Mouse (Mus musculus) C2C12 (cell line): ENCODE results near the gene Lama4.

Experiments used
- CEBPB ChIP-seq: IDR thresholded peaks from one replicate; pipeline ENCODE4 v1.6.1; 2011; ENCODE audit warnings: low read depth, mild to moderate bottlenecking, control low read depth, moderate library complexity
- CTCF ChIP-seq: IDR thresholded peaks from one replicate; pipeline ENCODE4 v1.5.1; 2011; ENCODE audit not compliant: control insufficient read depth, insufficient read depth, insufficient read length
- FOSL1 ChIP-seq: IDR thresholded peaks from one replicate; pipeline ENCODE4 v1.8.0; 2011; ENCODE audit warnings: mild to moderate bottlenecking, low read length; ENCODE audit not compliant: poor library complexity, insufficient read depth, severe bottlenecking
- MAX ChIP-seq: IDR thresholded peaks from one replicate; pipeline ENCODE4 v1.6.1; 2011; ENCODE audit warnings: mild to moderate bottlenecking, control low read depth
- MYOD1 ChIP-seq: IDR thresholded peaks from one replicate; pipeline ENCODE4 v1.6.1; 2011; ENCODE audit warnings: low read depth; ENCODE audit not compliant: control insufficient read depth, insufficient read length
- USF1 ChIP-seq: IDR thresholded peaks from one replicate; pipeline ENCODE4 v1.6.1; 2011; ENCODE audit warnings: low read depth, mild to moderate bottlenecking, control low read depth, moderate library complexity

DNA sequence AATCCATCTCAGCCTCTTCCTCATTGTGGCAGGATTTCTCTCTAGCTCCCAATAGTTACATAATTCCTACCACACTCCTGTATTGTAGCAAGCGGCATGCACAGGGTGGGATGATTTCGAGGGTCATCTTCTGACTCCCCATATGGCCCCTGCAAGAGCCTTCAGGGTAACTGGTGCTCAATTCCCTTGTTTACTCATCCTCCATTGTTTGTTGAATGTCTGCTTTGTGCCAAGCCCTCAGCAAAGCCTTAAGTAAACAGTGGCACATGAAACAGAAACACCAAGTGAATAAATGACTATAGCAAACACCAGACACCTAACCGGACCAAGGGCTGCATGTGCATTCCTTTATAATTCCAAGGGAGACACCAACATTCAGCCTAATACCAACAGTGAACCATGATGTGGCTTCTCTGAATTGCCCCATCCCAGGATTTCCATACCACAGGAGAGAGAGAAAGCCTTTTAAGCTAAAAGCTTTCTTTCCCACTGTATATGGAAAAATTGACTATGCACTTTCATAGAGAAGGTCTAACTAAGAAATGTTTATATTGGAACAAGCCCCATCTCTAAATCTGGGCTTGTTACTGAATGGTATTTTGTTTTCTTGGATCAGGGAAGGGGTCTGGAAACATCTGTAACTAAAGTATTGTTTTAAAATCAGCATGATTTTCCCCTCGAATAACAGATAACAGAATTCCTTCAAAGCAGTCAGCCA, 19.2 kb downstream of the Lama4 start:
- TF ChIP-seq CTCF (no peak), MAX (no peak), CEBPB (no peak), MYOD1 (no peak), FOSL1 (no peak), USF1 (no peak)
